Mouse (Mus musculus) embryonic fibroblast, embryonic 13.5 days (primary cell): ENCODE data around the gene Selenom.

Source experiments
- CTCF ChIP-seq: IDR thresholded peaks from 2 replicates; pipeline ENCODE4 v1.5.1; 2011; ENCODE audit warnings: mild to moderate bottlenecking, control low read depth, low read length, moderate library complexity, borderline replicate concordance; ENCODE audit not compliant: insufficient read depth
- POLR2A ChIP-seq: IDR thresholded peaks from 2 replicates; pipeline ENCODE4 v1.6.1; 2011; ENCODE audit warnings: low read depth, mild to moderate bottlenecking, control low read depth, low read length, moderate library complexity

DNA sequence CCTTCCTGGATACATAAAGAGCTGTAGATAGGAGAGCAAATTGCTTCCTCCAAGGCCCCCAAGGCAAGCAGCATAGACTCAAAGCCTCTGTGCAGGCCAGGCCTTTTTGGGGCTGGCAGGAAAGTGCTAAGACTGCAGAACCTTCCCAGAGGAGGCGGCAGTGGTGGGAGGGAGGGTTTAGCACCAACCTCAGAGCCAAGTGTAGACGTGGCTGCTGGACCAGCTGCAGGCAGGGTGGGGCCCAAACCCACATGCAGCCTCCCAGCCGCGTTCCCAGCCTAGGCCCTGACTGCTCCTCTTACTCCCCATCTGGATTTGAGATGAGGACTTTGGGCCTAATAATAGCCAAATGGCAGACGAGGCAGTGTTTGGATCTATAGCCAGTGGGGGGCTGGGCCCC, 28.5 kb downstream of the Selenom start:
- TF ChIP-seq POLR2A (peak; percentile 49; the same call in 1 of the 2 replicates), CTCF (no peak)
